Mouse (Mus musculus): ENCODE data around the gene Ppm1k. TPM values are rescaled to one million over a fixed set of nuclear protein-coding genes. Genes with fewer than 3 reads are reported as not detected.

Ppm1k gene
- polyA plus RNA-seq, 1 experiment = 10.2 TPM

DNA sequence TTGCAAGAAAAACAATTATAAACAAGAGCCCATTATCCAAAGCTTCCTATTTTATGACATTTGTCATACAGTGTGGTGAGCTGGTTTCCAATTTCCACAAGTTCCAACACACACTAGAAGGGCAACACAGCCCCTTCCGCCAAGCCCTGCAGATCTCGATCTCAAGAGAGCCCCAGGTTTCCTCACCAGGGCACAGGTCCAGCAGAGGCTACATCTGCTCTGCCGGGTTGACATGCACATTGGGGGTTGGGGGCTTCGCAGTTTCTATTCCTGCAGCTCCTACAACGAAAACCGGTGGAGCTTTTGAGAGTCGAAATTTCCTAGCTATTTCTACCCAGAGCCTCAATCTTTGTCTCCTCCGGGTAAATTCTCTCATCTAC lies 1.0 kb downstream of the Ppm1k start:
- H3K4me1 ChIP-seq (ENCODE audit: control insufficient read depth, insufficient read depth, low read length) = peaks cover 5% of the 10 kb centered on the region
- peak overlapping the region; percentile 84 for H3K4me3 ChIP-seq (ENCODE audit: insufficient read depth, low read length)
- TF ChIP-seq CTCF (IDR thresholded peaks at IDR 0.05; ENCODE audit: low read depth, low read length) (no peak), POLR2A (IDR thresholded peaks at IDR 0.05; ENCODE audit: borderline replicate concordance, low read depth, low read length) (no peak)
- H3K27ac ChIP-seq (ENCODE audit: insufficient read depth, low read depth, low read length) = peak overlapping the region; percentile 53

DNA sequence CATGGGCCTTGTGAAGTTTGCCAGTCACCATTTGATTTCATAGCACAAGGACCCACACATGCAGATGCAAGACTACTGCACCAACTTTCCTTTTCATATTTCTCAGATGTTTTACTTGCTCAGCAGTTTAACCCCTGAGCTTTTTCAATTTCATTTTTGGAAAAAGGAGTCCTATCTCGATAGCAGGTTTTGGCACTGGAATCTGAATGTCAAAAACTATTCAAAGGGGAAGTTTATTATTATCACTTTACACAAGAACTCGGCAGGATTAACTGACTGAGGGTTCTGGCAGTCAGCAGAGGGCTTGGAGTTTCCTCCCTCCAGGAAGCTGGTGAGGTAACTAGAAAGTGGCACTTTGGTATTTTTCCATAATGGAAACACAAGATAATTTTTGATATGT lies 1.9 kb downstream of the Ppm1k start:
- Histone ChIP-seq H3K4me3 (ENCODE audit: insufficient read depth, low read length) (peak overlapping the region; percentile 84; the same call in 1 of the 2 replicates), H3K4me1 (ENCODE audit: control insufficient read depth, insufficient read depth, low read length) (peaks cover 5% of the 10 kb centered on the region), H3K27ac (ENCODE audit: insufficient read depth, low read depth, low read length) (0 out of 2 replicates have a peak overlapping the region, but pooled peaks have one; percentile 29)
- no peak for TF ChIP-seq POLR2A (IDR thresholded peaks at IDR 0.05; ENCODE audit: borderline replicate concordance, low read depth, low read length)
- no peak for TF ChIP-seq CTCF (IDR thresholded peaks at IDR 0.05; ENCODE audit: low read depth, low read length)

DNA sequence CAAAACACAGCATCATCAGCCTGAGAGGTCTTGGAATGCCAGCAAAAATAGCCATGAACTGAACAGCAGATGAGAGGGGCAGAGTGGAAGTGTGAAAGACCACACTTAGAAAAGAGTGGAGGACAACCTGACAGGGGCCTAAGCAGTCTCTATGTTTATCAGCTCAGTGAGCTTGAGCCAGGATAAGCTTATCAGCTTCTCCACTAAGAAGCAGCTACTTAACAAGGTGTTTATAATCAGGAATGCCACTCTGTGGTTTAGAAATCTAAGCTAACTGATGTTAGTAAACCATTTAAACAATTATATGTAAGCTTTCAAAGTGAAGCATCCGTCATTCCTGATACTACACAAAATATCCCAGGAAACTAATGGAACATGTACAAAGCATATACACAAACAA lies 3.2 kb downstream of the Ppm1k start:
- TF ChIP-seq CTCF (IDR thresholded peaks at IDR 0.05; ENCODE audit: low read depth, low read length) (no peak), POLR2A (IDR thresholded peaks at IDR 0.05; ENCODE audit: borderline replicate concordance, low read depth, low read length) (no peak)
- Histone ChIP-seq H3K27ac (ENCODE audit: insufficient read depth, low read depth, low read length) (no peak overlapping the region), H3K4me1 (ENCODE audit: control insufficient read depth, insufficient read depth, low read length) (peaks cover 5% of the 10 kb centered on the region), H3K4me3 (ENCODE audit: insufficient read depth, low read length) (no peak overlapping the region)

DNA sequence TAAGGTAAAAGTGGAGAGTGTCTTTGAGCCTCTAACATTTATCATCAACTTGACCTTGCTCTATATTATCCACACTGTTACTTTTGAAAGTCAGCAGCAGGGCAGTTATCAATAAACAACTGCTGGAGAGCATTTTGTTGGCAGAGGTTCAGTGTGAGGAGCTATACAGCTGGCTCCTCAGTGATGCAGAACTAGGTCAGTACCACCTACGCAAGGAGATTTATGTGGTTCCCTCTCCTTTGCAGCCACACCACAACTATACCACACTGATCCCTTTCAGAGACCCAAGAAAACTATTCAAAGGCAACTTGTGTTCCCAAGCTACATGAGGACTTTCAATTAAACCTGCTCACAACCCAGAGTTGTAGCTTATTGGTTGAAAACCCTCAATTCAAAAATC lies 3.8 kb downstream of the Ppm1k start:
- no peak overlapping the region for H3K27ac ChIP-seq (ENCODE audit: insufficient read depth, low read depth, low read length)
- TF ChIP-seq CTCF (IDR thresholded peaks at IDR 0.05; ENCODE audit: low read depth, low read length) = no peak
- no peak overlapping the region for H3K4me3 ChIP-seq (ENCODE audit: insufficient read depth, low read length)
- peaks cover 5% of the 10 kb centered on the region for H3K4me1 ChIP-seq (ENCODE audit: control insufficient read depth, insufficient read depth, low read length)

DNA sequence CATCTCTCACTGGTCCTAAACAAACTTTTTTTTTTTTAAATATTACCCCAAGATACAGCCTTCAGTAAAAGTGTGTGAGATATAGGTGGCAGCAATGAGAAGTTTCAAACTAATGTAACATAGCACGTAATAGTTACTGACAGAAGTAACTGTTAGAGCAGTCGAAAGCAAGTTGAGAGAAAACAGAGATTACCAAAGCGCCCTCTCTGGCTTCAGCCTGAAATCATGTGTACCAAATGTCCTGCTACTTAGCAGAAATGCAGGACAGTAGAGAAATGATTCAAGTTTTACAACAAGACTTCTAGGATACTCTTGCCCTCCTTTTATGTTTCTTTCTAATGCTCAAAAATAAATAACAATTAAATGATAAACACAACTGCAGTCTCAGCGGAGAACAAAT lies 4.3 kb downstream of the Ppm1k start:
- TF ChIP-seq POLR2A (IDR thresholded peaks at IDR 0.05; ENCODE audit: borderline replicate concordance, low read depth, low read length) (no peak), CTCF (IDR thresholded peaks at IDR 0.05; ENCODE audit: low read depth, low read length) (no peak)
- Histone ChIP-seq H3K4me1 (ENCODE audit: control insufficient read depth, insufficient read depth, low read length) (peaks cover 5% of the 10 kb centered on the region), H3K4me3 (ENCODE audit: insufficient read depth, low read length) (no peak overlapping the region), H3K27ac (ENCODE audit: insufficient read depth, low read depth, low read length) (no peak overlapping the region)

DNA sequence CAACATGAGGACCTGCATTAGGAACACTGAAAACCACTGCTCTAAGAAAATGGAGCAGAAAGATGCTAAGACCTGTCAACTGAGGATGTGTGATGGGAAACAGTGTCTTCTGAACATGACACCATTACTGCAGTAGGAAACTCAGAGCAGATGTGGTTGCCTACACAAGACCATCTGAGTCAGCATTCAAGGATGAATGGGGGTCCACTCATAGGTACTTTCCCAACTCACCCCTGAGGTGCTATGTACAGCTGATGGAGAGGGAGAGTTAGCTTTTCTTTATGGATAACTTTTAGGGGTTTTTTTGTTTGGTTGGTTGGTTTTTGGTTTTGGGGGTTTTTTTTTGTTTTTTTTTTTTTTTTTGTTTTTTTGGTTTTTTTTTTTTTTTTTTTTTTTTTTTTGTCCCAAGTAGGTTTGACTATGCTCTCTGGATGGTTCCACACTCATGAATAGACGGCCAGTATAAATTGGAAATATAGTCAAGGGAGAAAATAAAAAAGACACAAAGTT lies 5.9 kb downstream of the Ppm1k start:
- no peak overlapping the region for H3K27ac ChIP-seq (ENCODE audit: insufficient read depth, low read depth, low read length)
- peaks cover 5% of the 10 kb centered on the region for H3K4me1 ChIP-seq (ENCODE audit: control insufficient read depth, insufficient read depth, low read length)
- TF ChIP-seq POLR2A (IDR thresholded peaks at IDR 0.05; ENCODE audit: borderline replicate concordance, low read depth, low read length) (no peak), CTCF (IDR thresholded peaks at IDR 0.05; ENCODE audit: low read depth, low read length) (no peak)
- no peak overlapping the region for H3K4me3 ChIP-seq (ENCODE audit: insufficient read depth, low read length)

DNA sequence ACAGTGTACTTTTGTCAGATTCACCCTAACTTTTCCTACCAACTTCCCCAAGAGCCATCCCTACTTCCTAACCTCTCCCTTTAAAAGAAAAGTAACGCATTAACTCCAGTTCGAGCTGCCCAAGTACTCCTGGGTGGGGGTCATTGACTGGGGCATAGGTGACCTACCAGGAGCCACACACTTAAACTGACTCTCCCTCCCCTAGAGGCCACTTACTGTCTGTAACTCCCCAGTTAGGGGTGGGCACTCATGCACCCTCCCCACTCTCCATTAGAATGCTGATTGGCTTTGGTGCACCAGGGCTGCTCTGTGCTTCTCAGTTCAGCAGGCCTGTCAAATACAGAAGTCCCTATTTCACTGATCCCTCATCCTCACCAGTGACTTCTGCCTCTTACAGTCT lies 8.3 kb downstream of the Ppm1k start:
- no peak for TF ChIP-seq CTCF (IDR thresholded peaks at IDR 0.05; ENCODE audit: low read depth, low read length)
- TF ChIP-seq POLR2A (IDR thresholded peaks at IDR 0.05; ENCODE audit: borderline replicate concordance, low read depth, low read length) = no peak
- Histone ChIP-seq H3K4me3 (ENCODE audit: insufficient read depth, low read length) (no peak overlapping the region), H3K4me1 (ENCODE audit: control insufficient read depth, insufficient read depth, low read length) (no peaks in the 10 kb centered on the region; the same call in 1 of the 2 replicates), H3K27ac (ENCODE audit: insufficient read depth, low read depth, low read length) (no peak overlapping the region)

DNA sequence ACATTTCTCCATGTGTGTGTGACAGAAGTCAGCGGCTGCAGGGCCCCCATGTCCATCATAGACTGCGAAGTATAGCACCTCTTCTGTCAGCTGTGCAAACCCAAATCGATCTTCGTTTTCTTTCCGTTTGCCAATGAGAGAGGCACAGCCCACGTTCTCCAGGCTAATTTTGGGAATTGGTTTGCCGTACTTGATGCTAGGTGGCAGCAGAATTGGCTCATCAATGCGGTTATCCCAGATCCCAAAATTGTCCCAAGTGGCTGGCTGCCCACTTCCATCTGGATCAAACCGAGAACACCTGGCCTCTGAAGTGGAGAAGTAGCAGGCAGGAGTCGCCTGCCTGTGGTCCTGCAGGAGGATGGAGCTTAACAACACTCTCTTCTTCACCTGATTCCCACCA lies 10.5 kb downstream of the Ppm1k start:
- no peak overlapping the region for H3K4me3 ChIP-seq (ENCODE audit: insufficient read depth, low read length)
- no peak for TF ChIP-seq POLR2A (IDR thresholded peaks at IDR 0.05; ENCODE audit: borderline replicate concordance, low read depth, low read length)
- no peak for TF ChIP-seq CTCF (IDR thresholded peaks at IDR 0.05; ENCODE audit: low read depth, low read length)
- H3K4me1 ChIP-seq (ENCODE audit: control insufficient read depth, insufficient read depth, low read length) = peaks cover 8% of the 10 kb centered on the region
- H3K27ac ChIP-seq (ENCODE audit: insufficient read depth, low read depth, low read length) = no peak overlapping the region

DNA sequence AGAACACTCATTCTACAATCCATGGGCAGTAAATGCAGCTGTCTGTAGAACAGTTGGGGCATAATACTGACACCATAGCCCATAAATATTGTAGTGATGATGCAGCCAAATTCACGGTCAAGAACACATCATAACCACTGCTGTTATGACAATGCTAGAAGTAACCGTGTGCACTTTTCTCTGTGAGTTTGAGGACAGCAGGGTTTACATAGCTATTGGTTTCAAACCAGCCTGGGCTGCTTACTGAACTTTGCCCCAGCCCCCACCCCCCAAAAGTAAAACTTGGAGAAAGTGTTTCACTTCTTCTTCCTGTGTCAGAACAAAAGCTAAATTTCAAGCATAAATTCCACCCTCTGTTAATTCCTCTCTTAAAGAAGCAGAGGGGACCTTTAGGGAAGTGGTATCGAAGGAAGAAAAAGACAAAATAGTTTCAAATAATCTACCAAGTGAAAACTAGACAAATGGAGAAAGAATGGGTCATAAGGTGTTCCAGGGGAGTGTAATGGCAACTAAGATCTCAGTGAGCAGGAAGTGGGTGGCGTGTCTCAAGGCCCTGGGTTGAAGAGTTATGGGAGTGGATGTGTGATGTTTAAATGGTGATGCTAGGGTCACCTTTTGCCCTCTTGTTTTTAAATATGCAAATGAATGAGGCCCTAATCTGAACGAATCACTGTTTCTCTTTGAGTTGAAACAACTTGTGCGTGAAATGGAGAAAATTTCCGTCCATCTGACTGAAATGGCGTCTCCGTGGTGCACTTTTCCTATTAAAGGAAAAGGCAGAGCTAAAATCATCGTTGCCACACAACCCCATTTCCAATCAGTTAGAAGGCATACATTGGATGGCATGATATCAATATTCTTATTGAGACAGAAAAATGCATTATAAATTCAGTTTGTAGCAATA lies 14.3 kb downstream of the Ppm1k start:
- TF ChIP-seq CTCF (IDR thresholded peaks at IDR 0.05; ENCODE audit: low read depth, low read length) (no peak), POLR2A (IDR thresholded peaks at IDR 0.05; ENCODE audit: borderline replicate concordance, low read depth, low read length) (no peak)
- Histone ChIP-seq H3K4me3 (ENCODE audit: insufficient read depth, low read length) (no peak overlapping the region), H3K4me1 (ENCODE audit: control insufficient read depth, insufficient read depth, low read length) (peaks cover 8% of the 10 kb centered on the region), H3K27ac (ENCODE audit: insufficient read depth, low read depth, low read length) (0 out of 2 replicates have a peak overlapping the region, but pooled peaks have one; percentile 13)

DNA sequence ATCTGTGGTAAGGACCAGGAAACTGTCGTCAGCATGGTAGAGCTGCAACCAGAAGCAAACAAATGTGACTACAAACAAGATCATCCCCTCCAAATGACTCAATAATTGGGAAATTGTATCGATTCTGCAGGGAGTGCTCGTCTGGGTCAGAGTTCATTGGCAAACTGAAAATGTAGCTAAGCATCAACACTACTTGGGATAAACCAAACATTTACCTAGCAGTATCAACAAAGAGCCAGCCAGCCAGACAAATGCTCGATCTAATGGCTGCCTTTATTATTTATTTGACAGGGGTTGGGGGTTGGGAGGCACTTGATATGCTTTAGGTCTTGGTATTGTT lies 21.3 kb downstream of the Ppm1k start:
- Histone ChIP-seq H3K27ac (ENCODE audit: insufficient read depth, low read depth, low read length) (no peak overlapping the region), H3K4me3 (ENCODE audit: insufficient read depth, low read length) (no peak overlapping the region), H3K4me1 (ENCODE audit: control insufficient read depth, insufficient read depth, low read length) (peaks cover 13% of the 10 kb centered on the region)
- TF ChIP-seq POLR2A (IDR thresholded peaks at IDR 0.05; ENCODE audit: borderline replicate concordance, low read depth, low read length) = no peak
- no peak for TF ChIP-seq CTCF (IDR thresholded peaks at IDR 0.05; ENCODE audit: low read depth, low read length)
